Mouse (Mus musculus): Measurements from ENCODE around the gene Atp5d.

The Atp5d gene

GRCm38 (mm10) chr10:80117736-80118135 is 20.7 kb upstream of the Atp5d start:
- no peak for DNase-seq (ENCODE audit: low spot score)

GRCm38 (mm10) chr10:80118552-80118951 is 19.9 kb upstream of the Atp5d start:
- no peak for DNase-seq (ENCODE audit: low spot score)

GRCm38 (mm10) chr10:80120146-80120545 is 18.3 kb upstream of the Atp5d start:
- DNase-seq (ENCODE audit: low spot score): no peak

GRCm38 (mm10) chr10:80121639-80122038 is 16.8 kb upstream of the Atp5d start:
- no peak for DNase-seq (ENCODE audit: low spot score)

GRCm38 (mm10) chr10:80123932-80124562 is 14.4 kb upstream of the Atp5d start:
- DNase-seq (ENCODE audit: low spot score): no peak

- no peak for DNase-seq (ENCODE audit: low spot score)
Observed at GRCm38 (mm10) chr10:80127920-80128319, 10.5 kb upstream of the Atp5d start.

GRCm38 (mm10) chr10:80129846-80130245 is 8.6 kb upstream of the Atp5d start:
- no peak for DNase-seq (ENCODE audit: low spot score)

GRCm38 (mm10) chr10:80130403-80131031 is 7.9 kb upstream of the Atp5d start:
- DNase-seq (ENCODE audit: low spot score): no peak

GRCm38 (mm10) chr10:80131316-80131951 is 7.0 kb upstream of the Atp5d start:
- DNase-seq (ENCODE audit: low spot score): no peak

GRCm38 (mm10) chr10:80131952-80132350 is 6.5 kb upstream of the Atp5d start:
- no peak for DNase-seq (ENCODE audit: low spot score)

GRCm38 (mm10) chr10:80133226-80133849 is 5.1 kb upstream of the Atp5d start:
- no peak for DNase-seq (ENCODE audit: low spot score)

- no peak for DNase-seq (ENCODE audit: low spot score)
Observed at GRCm38 (mm10) chr10:80134421-80134820, 4.0 kb upstream of the Atp5d start.

- DNase-seq (ENCODE audit: low spot score): no peak
Observed at GRCm38 (mm10) chr10:80135161-80135560, 3.3 kb upstream of the Atp5d start.

GRCm38 (mm10) chr10:80135641-80136040 is 2.8 kb upstream of the Atp5d start:
- DNase-seq (ENCODE audit: low spot score): no peak

GRCm38 (mm10) chr10:80136179-80136951 is 2.1 kb upstream of the Atp5d start:
- no peak for DNase-seq (ENCODE audit: low spot score)

GRCm38 (mm10) chr10:80136952-80137625 is 1.3 kb upstream of the Atp5d start:
- DNase-seq (ENCODE audit: low spot score): no peak

GRCm38 (mm10) chr10:80137626-80138552 is 543 bp upstream of the Atp5d start:
- no peak for DNase-seq (ENCODE audit: low spot score)

GRCm38 (mm10) chr10:80139439-80139775 is 975 bp downstream of the Atp5d start:
- no peak for DNase-seq (ENCODE audit: low spot score)

GRCm38 (mm10) chr10:80139975-80140665 is 1.7 kb downstream of the Atp5d start:
- no peak for DNase-seq (ENCODE audit: low spot score)

- DNase-seq (ENCODE audit: low spot score): no peak
Observed at GRCm38 (mm10) chr10:80140666-80141035, 2.2 kb downstream of the Atp5d start, which contains the start of gene Cbarp. TSS of gene Cbarp (minus strand) at chr10:80140835.
